ENCODE assay signal across 14 mouse cellular contexts in the genomic region with DNA sequence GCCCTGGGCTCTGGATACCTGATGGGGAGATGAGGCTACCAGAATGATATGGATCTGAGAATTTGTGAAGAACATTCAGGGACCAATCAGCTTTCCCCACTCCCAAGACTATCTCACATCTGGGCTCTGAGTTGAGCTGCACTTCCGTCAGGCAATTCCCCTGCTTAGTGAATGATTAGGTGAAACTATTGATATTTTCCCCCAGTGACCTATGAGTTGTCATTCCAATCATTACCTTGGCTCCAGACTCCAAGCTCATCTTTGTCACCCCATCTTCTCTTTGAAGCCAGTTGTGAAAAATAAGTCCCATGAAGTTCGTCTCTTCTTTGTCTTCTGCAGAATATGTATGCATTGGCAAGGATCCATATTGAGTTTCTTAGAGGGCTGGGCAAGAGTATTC.
"Had no signal": no experiment of that assay in that cellular context is flagged by ENCODE, and none has a peak within 500 bp of the region (broad histone marks: within the 10 kb centered on the region; RNA-seq: fewer than 3 reads in every experiment).

No protein-coding gene starts in this region.

- DNase-seq: retina, postnatal 1 day; right cerebral cortex, adult 18-20 months; right cerebral cortex, postnatal 14 days; right cerebral cortex, postnatal 25 days; right cerebral cortex, postnatal 4 days; thymus, adult 18-20 months; thymus, adult 2 months; thymus, postnatal 14 days; thymus, postnatal 25 days; thymus, postnatal 36 days; thymus, postnatal 4 days had no signal

- H3K4me3 ChIP-seq: neural tube, embryonic 15.5 days; stomach, embryonic 15.5 days had no signal

- H3K9ac ChIP-seq: neural tube, embryonic 15.5 days; stomach, embryonic 15.5 days had no signal

- H3K27me3 ChIP-seq: neural tube, embryonic 15.5 days; stomach, embryonic 15.5 days had no signal

- H3K27ac ChIP-seq: neural tube, embryonic 15.5 days; stomach, embryonic 15.5 days; stomach, postnatal 0 days had no signal

- H3K4me2 ChIP-seq: neural tube, embryonic 15.5 days; stomach, embryonic 15.5 days had no signal

- H3K9me3 ChIP-seq: neural tube, embryonic 15.5 days; stomach, embryonic 15.5 days had no signal

- H3K36me3 ChIP-seq: neural tube, embryonic 15.5 days; stomach, embryonic 15.5 days had no signal

- H3K4me1 ChIP-seq: neural tube, embryonic 15.5 days; stomach, embryonic 15.5 days had no signal
